Mouse (Mus musculus) cerebellum, postnatal 25 days (tissue): Measurements from ENCODE around the gene E330021D16Rik.
A peak's percentile ranks its signal among the peaks of the same experiment; 100 is the strongest.

Source experiments
- DNase-seq, 2 experiments: peaks; one replicate each; pipeline ENCODE4 v3.0.0; 2021; ENCODE audit warnings: mixed read lengths in 2 of 2

Gene E330021D16Rik

DNA sequence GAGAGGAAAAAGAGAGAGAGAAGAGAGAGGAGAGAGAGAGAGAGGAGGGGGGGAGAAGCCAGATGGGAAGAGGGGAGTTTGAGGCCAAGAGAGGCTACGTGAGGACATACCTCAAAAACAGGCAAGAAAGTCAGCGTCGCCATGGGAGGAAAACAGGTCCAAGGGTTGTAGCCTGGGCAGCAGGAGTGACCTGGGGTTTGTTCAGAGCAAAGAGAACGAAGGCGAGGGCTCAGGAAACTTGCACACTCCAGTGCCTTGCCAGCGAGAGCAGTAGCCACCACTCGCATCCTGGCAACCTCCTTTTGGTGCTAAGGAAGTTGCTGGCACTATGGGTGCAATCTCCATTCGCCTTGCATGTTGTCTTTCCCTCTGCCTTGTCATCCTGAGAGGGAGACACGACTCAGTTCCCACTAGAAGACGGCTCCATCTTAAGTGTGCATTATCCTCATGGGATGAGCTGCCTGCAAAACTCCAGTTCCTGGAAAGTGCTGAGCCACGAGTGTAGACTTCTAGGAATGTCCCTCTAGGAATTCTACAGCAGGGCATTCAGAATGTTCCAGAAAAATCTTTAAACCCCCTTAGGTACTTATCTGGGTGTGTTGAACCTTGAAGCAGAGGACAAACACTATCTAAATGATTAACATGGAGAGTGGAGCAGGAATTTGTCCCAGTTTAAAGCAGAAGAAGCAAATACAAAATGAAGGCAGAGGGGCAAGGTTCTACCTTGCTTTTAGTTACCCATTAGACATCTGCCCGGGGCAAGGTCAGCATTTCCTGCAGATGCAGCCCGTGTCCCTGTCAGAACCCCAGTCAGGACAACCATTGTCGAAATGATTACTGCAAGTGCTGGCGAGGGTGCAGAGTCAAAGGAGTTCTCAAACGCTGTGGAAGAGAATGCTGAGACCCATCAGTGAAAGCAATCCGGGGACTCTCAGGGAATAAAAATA lies 3.8 kb upstream of the E330021D16Rik start:
- no peak for DNase-seq

- no peak for DNase-seq
Observed at GRCm38 (mm10) chr6:136418333-136418848, 3.0 kb upstream of the E330021D16Rik start.

DNA sequence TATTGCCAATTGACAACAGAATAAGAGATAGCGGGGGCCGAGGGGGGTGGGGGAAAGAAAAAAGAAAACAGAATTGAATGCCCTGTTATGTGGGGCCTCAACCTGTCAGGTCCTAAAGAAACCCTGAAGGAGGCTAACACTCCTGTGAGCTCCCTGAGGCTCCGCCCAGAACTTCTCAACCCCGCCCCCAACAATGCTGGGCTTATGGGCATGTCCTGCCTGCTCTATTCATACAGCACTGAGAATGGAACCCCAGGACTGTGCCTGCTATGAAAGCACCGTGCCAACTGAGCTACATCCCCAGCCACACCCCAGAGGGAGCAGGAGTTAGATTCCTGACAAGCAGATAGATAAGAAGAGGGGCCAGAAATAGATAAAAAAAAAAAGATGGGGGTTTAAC lies 2.5 kb upstream of the E330021D16Rik start:
- DNase-seq = no peak

DNA sequence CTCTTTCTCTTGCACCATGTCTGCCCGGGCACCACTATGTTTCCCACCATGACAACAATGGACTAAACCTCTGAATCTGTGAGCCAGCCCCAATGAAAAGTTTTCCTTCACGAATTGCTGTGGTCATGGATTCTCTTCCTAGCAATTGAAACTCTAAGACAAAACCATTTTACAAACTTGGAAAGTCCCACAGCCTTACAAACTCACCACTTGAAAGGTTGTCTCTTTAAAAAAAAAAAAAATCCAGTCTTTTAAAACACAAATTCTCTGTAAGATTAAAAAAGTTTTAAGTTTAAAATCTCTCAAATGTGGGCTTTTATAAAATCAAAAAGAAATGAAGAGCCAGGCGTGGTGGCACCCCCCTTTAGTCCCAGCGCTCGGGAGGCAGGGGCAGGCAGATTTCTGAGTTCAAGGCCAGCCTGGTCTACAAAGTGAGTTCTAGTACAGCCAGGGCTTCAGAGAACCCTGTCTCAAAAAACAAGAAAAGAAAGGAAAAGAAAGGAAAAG lies 1.5 kb downstream of the E330021D16Rik start:
- DNase-seq = no peak

DNA sequence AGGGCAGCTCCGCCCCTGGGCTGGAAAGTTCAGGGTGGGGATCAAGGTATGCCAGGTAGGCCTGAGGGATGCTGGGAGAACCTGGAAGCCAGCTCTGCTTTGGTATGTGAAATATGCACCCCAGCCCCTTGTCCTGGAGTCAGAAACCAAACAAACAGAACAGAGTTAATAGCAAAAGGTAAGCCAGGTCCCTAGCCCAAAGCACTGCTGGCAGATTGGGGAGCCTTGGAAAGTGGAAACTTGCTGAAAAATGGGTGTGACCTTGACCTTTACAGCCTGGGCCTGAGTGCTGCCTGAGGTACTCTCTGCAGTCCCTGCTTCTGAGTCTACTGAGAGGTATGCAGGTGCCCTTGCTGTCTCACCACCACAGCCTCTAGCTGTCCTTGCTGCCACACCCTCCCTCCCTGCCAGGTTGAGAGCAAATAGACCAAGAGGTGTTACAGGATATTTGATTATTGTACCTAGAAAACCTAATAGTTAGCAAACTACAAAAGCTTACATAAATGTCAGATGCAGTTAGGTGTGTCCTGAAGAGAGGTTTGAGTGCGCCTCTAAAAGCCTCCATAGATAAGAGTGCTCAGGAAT lies 7.7 kb downstream of the E330021D16Rik start:
- no peak for DNase-seq

GRCm38 (mm10) chr6:136396860-136397259 lies 18.5 kb downstream of the E330021D16Rik start:
- DNase-seq = peak; percentile 14 to 43

DNA sequence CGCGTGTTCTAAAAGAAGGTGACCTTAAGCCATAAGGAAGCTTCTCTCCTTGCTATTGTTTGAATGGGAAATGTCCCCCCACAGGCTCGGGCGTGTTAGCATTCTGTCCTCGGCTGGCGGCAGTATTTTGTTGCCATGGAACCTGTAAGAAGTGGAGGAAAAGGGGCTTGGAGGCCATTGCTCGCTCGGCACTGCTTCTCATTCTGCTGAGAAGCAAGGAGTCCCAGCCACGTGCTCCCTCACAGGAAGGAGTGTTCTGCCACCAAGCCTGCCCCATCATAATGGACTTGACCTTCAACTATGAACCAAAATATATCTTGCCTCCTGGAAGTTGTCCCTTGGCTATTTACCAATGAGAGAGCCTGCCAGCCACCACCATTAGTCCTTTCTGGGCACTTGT lies 25.1 kb downstream of the E330021D16Rik start:
- DNase-seq = no peak

DNA sequence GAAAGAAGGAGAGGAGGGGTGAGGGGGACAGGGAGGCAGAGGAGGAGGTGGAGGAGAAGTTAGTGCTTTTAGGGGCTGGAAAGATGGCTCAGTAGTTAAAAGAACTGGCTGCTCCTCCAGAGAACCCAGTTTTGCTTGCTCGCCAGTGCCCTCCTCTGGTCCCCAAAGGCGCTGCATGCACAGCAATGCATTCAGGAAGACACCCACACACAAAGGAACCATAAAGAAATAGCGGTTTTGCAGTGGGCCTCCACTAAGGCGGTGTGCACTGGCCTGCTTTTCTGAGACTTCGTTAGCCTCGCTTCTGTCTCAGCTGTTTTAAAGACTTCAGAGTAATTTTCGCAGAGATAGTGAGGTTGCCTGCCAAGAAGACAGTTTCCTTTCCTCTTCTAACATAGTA lies 30.1 kb downstream of the E330021D16Rik start:
- DNase-seq = no peak

GRCm38 (mm10) chr6:136383218-136383617 lies 32.2 kb downstream of the E330021D16Rik start:
- DNase-seq = no peak

GRCm38 (mm10) chr6:136376097-136376496 lies 39.3 kb downstream of the E330021D16Rik start:
- DNase-seq = no peak

DNA sequence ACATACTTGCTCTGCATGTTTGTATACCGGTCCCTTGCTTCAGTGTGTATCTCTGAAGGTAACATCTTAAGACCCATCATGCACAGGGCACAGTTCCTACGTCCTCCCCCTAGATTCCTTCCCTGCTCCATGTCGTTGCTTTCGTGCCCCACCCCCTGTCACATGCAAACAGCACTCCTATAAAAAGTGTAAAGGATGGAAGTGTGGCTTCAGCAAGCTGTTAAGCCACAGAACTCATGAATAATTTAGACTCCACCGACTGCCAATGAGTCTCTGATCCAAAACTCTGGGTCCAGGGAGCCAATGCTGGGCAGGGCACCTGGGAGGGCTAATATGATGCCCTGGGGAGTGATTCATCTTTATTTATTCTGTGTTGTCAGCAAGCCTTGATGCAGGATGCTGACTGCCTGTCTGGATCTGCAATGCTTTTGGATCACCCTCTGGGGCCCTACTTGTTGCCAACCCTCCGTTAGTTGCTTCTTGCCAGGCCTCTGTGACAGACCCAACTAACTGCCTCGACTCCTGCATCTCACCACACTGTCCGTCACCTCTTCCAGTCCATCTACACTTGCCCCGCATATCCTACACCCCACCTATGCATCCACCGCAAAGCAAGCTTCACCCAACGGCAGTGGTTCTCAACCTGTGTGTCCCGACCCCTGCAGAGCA lies 50.8 kb downstream of the E330021D16Rik start:
- DNase-seq = no peak

- DNase-seq = no peak
Observed at GRCm38 (mm10) chr6:136364008-136364407, 51.4 kb downstream of the E330021D16Rik start.

DNA sequence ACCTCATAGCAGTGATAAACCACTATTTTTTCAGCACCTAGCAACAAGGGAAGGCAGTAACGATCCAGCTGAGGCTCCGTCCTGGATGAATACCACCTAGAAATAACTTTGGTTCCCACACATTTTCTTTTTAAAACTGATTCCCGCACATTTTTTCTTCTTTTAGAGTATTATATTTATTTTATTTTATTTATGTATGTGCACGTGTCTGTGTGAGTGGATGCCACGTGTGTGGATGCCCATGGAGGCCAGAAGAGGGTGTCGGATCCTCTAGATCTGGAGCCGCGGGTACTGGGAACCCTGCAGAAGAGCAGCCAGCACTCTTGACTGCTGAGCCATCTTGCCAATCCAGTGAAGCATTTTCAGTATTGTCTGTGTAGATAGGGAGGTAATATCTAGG lies 52.1 kb downstream of the E330021D16Rik start:
- no peak for DNase-seq

- no peak for DNase-seq
Observed at GRCm38 (mm10) chr6:136358471-136358870, 56.9 kb downstream of the E330021D16Rik start.

DNA sequence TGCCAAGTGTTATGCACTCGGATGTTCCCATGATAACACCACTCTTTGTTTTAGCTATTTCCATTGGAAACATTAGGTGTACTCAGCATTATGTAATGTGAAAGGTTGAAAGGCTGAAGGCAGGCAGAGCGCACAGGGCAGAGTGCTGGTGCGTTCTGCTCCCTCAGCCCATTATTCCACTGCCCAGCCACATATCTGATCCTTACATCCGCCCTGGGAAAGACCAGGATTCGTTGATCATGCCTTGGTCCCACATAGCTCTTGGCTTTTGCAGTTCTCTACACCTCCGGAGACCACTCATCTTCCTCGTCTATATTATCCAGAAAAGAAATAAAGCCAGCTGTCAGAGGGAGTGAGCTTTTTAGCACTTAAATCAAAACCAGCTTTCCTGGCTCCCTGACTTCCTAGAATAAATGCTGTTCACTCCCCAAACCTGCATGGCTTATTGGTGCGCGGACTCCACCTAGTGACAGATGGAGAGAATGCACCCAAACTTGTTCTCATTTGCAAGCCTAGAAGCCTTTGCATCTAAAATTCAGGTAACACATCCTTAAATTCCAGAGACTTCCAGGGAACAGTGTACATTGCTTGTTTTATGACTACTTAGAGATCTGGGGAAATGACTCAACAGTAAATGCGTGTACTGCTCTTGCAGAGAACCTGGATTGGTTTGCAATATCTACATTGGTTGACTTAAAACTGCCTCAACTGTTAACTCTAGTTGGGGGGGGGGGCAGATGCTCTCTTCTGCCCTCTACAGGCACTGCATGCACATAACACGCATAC lies 61.8 kb downstream of the E330021D16Rik start:
- DNase-seq = peak; percentile 76 to 85
